Mouse (Mus musculus): ENCODE data around the gene Kif3b. TPM values are rescaled to one million over a fixed set of nuclear protein-coding genes. Genes with fewer than 3 reads are reported as not detected.

The Kif3b gene
- polyA plus RNA-seq, 1 experiment = 34.7 TPM

GRCm38 (mm10) chr2:153295196-153295595, 4.0 kb downstream of the Kif3b start:
- DNase-seq (ENCODE audit: extremely low spot score in 1 of 2, low spot score in 1 of 2) = no peak

GRCm38 (mm10) chr2:153297771-153298170, 6.6 kb downstream of the Kif3b start:
- no peak for DNase-seq (ENCODE audit: extremely low spot score in 1 of 2, low spot score in 1 of 2)

- no peak for DNase-seq (ENCODE audit: extremely low spot score in 1 of 2, low spot score in 1 of 2)
Observed at GRCm38 (mm10) chr2:153298460-153298859, 7.2 kb downstream of the Kif3b start.

GRCm38 (mm10) chr2:153298863-153299262, 7.7 kb downstream of the Kif3b start:
- no peak for DNase-seq (ENCODE audit: extremely low spot score in 1 of 2, low spot score in 1 of 2)

- DNase-seq (ENCODE audit: extremely low spot score in 1 of 2, low spot score in 1 of 2) = no peak
Observed at GRCm38 (mm10) chr2:153301123-153301522, 9.9 kb downstream of the Kif3b start.

- no peak for DNase-seq (ENCODE audit: extremely low spot score in 1 of 2, low spot score in 1 of 2)
Observed at GRCm38 (mm10) chr2:153305240-153305639, 14.0 kb downstream of the Kif3b start.

- DNase-seq (ENCODE audit: extremely low spot score in 1 of 2, low spot score in 1 of 2) = no peak
Observed at GRCm38 (mm10) chr2:153308586-153308985, 17.4 kb downstream of the Kif3b start.

GRCm38 (mm10) chr2:153309106-153309505, 17.9 kb downstream of the Kif3b start:
- no peak for DNase-seq (ENCODE audit: extremely low spot score in 1 of 2, low spot score in 1 of 2)

- DNase-seq (ENCODE audit: extremely low spot score in 1 of 2, low spot score in 1 of 2) = no peak
Observed at GRCm38 (mm10) chr2:153310228-153310627, 19.0 kb downstream of the Kif3b start.

GRCm38 (mm10) chr2:153312884-153313283, 21.7 kb downstream of the Kif3b start:
- DNase-seq (ENCODE audit: extremely low spot score in 1 of 2, low spot score in 1 of 2) = no peak

- no peak for DNase-seq (ENCODE audit: extremely low spot score in 1 of 2, low spot score in 1 of 2)
Observed at GRCm38 (mm10) chr2:153318408-153318807, 27.2 kb downstream of the Kif3b start.

- DNase-seq (ENCODE audit: extremely low spot score in 1 of 2, low spot score in 1 of 2) = no peak
Observed at GRCm38 (mm10) chr2:153319036-153319643, 27.9 kb downstream of the Kif3b start.

- DNase-seq (ENCODE audit: extremely low spot score in 1 of 2, low spot score in 1 of 2) = no peak
Observed at GRCm38 (mm10) chr2:153325706-153326376, 34.6 kb downstream of the Kif3b start.

GRCm38 (mm10) chr2:153332271-153332670, 41.1 kb downstream of the Kif3b start:
- DNase-seq (ENCODE audit: extremely low spot score in 1 of 2, low spot score in 1 of 2) = no peak

GRCm38 (mm10) chr2:153332981-153333380, 41.8 kb downstream of the Kif3b start:
- no peak for DNase-seq (ENCODE audit: extremely low spot score in 1 of 2, low spot score in 1 of 2)

- DNase-seq (ENCODE audit: extremely low spot score in 1 of 2, low spot score in 1 of 2) = no peak
Observed at GRCm38 (mm10) chr2:153333822-153334232, 42.6 kb downstream of the Kif3b start.

- no peak for DNase-seq (ENCODE audit: extremely low spot score in 1 of 2, low spot score in 1 of 2)
Observed at GRCm38 (mm10) chr2:153334281-153334680, 43.1 kb downstream of the Kif3b start.

GRCm38 (mm10) chr2:153336117-153336516, 44.9 kb downstream of the Kif3b start:
- no peak for DNase-seq (ENCODE audit: extremely low spot score in 1 of 2, low spot score in 1 of 2)

GRCm38 (mm10) chr2:153338361-153339350, 47.4 kb downstream of the Kif3b start:
- DNase-seq (ENCODE audit: extremely low spot score in 1 of 2, low spot score in 1 of 2) = no peak

GRCm38 (mm10) chr2:153342166-153342565, 51.0 kb downstream of the Kif3b start:
- no peak for DNase-seq (ENCODE audit: extremely low spot score in 1 of 2, low spot score in 1 of 2)

- DNase-seq (ENCODE audit: extremely low spot score in 1 of 2, low spot score in 1 of 2) = no peak
Observed at GRCm38 (mm10) chr2:153342602-153343001, 51.4 kb downstream of the Kif3b start.

Data from frontal cortex, adult 2 months (tissue).